Mouse (Mus musculus) frontal cortex, postnatal 36 days (tissue): Measurements from ENCODE around the gene Ckap5.

Source experiments
- DNase-seq, 2 experiments: peaks; one replicate each; pipeline ENCODE4 v3.0.0; 2022; ENCODE audit warnings: low spot score in 2 of 2

The Ckap5 gene

DNA sequence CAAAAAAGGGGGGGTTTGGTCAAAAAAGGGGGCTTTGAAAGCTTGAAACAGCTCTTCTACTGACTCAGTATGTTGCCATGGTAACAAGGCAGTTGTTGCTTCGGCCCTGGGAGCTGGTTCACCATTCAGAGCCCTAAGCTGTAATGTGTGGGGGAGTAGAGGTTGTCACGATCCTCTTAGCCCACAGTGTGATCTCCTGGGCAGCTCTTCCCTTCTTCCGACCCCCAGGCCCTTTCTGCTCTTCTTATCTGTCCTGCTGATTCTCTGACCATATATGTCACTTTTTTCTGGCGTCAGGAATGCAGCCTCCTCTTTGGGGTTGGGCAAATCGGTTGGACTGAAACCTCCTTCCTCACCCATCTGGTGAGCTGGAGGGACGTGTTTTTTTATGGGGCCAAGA, 126.3 kb downstream of the Ckap5 start:
- peak; percentile 39 to 43 for DNase-seq

DNA sequence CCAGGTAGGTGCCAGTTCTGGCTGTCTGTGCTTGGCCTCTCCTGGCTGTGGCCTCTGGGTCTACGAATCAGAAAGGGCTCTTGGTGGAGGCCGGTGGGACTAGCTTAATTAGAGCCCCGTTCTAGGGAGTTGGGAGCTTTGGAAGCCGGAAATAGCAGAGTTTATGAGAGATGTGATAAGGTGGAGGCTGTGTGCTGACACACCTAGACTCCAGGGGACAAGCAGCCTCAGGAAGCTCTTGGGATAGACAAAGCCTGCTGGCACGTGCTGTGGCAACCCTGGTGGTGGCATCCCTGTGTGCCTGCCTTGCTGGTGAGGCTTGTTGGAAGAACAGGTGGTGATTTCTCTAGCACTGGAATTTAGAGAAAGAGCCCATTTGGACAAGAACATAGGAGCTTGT, 128.8 kb downstream of the Ckap5 start:
- no peak for DNase-seq

DNA sequence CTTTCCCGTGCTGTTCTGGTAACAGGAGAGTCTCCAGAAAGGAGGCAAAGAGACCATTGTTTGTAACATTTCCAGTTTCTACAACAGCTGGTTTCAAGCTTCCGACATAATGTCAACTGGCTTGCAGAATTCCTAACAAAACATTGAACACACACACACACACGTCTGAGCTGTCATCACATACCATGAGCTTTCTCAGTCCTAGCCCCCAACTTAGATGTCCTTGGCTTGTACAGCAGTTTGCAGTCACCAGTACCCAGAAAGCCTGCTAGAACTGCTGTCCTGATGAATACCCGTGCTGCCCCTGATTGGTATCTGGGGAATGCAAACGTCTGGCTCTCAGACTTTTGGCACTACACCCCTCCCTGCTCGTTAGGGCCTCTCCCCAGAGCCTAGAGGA, 129.3 kb downstream of the Ckap5 start:
- DNase-seq = no peak

DNA sequence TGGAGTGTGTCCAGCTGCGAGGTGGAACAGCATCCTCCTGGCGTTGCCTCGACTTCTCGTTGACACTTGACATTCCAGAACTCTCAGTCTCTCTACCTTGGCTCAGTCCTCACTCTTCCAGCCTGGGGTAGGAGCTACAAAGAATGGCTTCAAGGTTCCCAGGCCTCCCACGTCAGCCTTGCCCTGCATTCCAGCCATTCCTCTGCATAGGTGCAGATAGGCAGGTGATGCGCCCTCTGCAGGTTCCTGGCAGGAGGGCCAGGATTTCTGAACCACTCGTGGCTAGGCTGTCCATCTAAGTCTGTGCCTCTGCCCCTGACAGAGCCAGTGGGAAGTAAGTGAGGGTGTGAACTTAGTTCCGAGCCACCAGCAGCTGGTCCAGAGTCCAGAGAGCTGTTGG, 130.2 kb downstream of the Ckap5 start:
- DNase-seq = no peak

DNA sequence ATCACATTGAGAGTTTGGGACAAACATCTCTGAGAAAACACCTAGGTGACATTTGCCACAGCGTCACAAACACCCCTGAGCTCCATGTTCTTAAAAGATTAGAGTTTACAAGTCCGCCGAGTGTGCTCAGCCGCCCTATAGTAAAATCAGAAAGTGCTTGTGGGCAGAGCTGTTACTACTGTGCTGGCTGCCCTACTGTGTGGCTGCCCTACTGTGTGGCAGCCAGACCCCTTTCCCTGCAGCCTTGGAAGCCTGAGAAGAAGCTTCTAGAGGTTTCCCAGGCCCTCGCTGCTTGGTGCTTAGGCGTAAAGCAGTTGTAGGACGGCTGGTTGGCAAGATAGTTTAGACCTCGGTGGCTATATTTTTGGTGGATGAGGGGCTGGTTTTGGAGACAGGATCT, 133.1 kb downstream of the Ckap5 start:
- no peak for DNase-seq

DNA sequence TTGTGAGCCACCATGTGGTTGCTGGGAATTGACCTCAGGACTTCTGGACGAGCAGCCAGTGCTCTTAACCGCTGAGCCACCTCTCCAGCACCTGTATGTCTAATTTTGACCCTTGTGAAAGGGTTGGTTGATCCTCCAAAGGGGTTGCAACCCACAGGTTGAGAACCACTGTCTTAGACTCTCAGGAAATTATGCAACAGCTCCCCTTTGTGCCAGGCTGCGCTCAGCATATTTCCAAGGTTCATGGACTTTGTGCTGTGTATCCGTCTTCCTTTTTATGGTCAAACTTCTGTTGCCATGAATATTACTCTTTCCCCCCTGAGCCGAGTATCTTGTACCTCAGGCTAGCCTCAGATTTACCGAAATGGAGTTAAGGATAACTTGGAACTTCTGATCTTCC, 134.4 kb downstream of the Ckap5 start:
- DNase-seq = no peak

DNA sequence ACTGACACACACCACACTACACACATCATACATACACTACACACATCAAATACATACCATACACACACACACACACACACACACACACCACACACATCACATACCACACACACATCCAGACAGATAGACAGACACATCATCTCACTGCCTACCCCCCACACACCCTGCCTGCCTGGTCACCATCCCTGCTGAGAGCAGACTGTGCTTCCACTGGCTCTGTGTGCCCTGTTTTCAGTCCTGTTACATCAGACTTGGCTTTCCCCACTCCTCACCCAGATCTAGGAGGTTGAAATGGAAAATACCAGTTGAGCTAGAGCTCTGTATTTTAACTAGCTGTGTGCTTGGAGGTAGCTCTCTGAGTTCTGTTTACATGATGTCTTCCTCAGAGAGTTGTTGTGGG, 138.2 kb downstream of the Ckap5 start:
- DNase-seq = no peak

DNA sequence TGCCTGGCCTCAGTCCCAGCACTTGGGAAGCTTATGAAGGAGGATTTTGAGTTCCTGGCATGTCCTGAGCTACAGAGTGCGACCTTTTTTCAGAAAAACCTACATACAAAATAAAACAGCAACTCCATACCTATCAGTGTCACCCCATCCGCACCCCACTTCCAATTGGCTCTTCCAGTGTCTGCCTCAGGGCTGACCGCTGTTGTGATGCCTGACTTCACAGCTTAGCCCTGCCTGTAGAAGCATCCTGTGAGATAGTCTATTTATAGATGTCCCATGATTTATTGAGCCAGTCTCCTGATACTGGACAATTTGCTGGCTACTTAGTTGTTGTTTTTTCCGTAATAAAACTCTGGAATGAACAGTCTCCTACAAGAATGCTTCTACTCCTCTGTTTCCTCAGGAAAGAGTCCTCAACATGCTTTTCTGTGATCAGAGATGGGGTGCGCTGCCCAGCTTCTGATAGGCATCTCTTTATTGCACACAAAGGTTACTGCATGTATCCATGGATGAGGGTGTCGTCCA, 139.9 kb downstream of the Ckap5 start:
- DNase-seq = no peak

DNA sequence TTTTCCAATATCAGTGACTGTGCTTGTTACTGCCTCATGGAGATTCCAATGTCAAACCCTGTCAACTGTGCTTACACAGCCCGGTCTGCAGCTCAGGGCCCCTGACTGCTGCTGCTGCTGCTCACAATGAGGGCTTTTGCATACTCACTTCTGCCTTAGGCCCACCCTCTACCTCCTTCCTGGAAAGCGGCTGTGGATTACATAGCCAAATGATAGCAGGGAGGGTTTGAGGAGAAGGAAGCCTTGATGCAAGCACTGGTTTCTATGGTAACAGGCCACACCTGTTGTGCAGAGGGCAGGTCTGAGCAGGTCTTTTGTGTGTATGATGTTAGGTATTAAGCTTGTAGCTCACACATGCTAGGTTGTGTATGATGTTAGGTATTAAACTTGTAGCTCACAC, 141.2 kb downstream of the Ckap5 start:
- DNase-seq = no peak

DNA sequence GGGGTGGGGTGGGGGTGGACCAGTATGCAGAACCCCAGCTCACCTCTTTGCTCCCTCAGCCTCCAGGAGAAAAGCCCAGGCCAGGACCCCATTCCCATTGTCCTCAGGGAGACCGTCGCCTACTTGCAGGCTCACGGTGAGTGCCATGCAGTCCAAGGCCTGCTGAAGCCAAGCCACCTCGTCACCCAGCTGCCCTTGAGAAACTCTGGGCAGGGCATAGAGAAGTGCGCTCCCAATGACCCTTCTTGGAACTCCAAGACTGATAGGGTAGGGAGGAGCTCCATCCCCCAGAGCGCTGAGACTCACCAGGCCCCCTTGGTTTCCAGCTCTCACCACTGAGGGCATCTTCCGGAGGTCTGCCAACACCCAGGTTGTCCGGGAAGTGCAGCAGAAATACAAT, 142.8 kb downstream of the Ckap5 start:
- no peak for DNase-seq

DNA sequence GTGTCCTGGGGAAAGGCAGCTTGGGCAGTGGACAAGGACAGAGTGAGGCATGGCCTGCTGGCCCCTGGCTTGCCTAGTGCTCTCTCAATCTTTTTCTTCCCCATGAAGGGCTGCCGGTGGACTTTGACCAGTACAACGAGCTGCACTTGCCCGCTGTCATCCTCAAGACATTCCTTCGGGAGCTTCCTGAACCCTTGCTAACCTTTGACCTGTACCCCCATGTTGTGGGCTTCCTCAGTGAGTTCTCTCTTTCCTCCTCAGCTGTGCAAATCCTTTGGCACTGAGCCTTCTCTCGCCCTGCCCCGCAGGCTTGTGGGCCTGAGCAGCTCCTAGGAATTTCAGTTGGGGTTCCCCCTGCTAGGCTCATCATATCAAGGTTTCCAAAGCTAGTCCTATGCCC, 143.5 kb downstream of the Ckap5 start:
- no peak for DNase-seq
